Mouse (Mus musculus) thymus, postnatal 0 days (tissue): ENCODE results near the gene Nudt16. TPM values are rescaled to one million over a fixed set of nuclear protein-coding genes. Genes with fewer than 3 reads are reported as not detected.
"Not testable (repeated sequence)": the region's sequence is repeated elsewhere in the genome, so short reads cannot be mapped to it uniquely, and the experiment has no call there.

Source experiments
- DNase-seq: peaks from one replicate; pipeline ENCODE4 v3.0.0-alpha.2; 2015; ENCODE audit warnings: low spot score
- polyA plus RNA-seq: library from polyadenylated mRNA; unstranded; fragments of >200 nt; fragmentation: Nextera tagmentation; extraction: Ambion mirVana; gene quantifications from 2 replicates; pipeline ENCODE4 v1.2.1, GENCODE M21; 2015

Nudt16 gene
- 54.5 and 57.7 TPM in 2 replicates for polyA plus RNA-seq

- DNase-seq, result peak; percentile 93
Measured at GRCm38 (mm10) chr9:105131253-105132001, at the start of gene Nudt16. TSS of gene Nudt16 (minus strand) at chr9:105131824.

DNA sequence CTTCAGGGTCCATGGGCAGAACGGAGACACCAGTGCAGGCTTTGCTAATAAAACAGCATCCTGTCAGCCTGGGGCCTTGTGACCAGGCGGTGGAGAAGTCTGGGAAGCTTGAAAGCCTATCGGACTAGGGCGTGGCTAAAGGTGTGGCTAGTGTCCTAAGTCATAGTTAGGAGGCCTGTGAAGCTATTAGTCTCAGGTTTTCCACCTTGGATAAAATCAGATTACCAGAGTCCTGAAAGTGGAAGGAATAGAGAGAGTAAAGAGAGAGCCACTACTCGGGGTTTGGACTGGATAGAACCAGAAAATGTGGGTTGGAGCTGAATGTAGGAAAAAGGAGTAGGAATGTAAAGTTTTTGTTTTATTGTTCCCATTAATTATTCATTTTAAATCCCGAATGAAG, 13.4 kb upstream of the Nudt16 start, which contains the start of gene 1700080E11Rik:
Gene 1700080E11Rik, minus strand, starts transcription at position 101 of the 400 bp plus-strand sequence.
- no peak for DNase-seq

- no peak for DNase-seq
Measured at GRCm38 (mm10) chr9:105139204-105139603, 7.6 kb upstream of the Nudt16 start.

- DNase-seq, result peak; percentile 27
Measured at GRCm38 (mm10) chr9:105136404-105136803, 4.8 kb upstream of the Nudt16 start.

DNA sequence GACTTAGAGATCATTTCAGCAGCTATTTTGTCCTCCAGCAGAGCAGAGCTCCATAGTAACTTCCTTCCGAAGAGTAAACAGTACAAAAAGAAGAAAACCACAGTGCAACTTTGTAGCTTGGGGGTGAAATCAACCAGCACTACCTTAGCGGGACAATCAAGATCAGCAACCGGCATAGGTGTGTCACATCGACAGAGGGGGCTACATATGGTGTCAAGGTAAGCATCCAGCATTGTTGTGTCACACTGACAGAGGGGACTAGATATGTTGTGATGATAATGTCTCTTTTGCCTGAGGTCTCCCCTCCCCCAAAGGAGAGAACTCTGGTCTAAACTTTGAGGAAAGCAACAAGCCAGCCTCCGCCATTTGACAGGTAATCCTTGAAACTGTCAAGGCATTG, 2.9 kb upstream of the Nudt16 start:
- DNase-seq, result peak; percentile 30

DNA sequence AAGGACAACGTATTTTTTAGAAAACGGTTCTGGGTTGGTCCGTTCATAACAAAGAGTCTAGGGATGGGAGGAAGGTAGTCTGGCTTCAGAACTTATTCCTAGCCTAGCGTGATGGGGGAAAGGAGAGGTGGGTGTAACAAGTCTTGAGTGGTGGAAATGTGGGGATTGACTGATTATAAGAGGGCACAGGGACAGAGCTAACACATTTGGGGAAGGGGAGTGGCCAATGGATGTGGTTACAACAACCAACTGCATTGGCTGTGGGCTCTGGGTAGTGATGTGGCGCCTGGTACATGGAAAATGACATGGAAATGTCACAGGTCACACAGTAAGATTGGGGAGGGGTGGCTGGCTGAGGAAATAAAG, 361 bp upstream of the Nudt16 start:
- no peak for DNase-seq

GRCm38 (mm10) chr9:105130331-105130730, 1.3 kb downstream of the Nudt16 start:
- no peak for DNase-seq

DNA sequence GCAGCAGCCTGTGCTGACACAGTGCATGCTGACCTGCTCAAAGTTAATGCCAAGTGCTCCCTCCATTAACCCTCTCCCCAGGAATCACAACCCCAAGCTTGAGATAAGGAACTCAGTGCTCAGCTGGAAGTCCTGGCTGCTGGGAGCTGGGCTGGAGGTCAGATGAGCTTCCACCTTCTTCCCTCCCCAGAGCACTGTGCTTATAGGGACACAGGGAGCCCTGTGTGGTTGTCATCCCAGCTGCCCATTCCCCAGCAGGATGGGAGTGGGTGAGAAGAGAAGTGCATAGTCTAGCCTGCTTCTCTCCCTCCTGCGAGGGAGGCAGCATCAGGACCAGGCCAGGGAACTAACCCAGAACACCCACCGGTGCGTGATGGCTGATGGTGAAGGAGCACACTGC, 6.4 kb downstream of the Nudt16 start:
- not testable (repeated sequence) for DNase-seq

DNA sequence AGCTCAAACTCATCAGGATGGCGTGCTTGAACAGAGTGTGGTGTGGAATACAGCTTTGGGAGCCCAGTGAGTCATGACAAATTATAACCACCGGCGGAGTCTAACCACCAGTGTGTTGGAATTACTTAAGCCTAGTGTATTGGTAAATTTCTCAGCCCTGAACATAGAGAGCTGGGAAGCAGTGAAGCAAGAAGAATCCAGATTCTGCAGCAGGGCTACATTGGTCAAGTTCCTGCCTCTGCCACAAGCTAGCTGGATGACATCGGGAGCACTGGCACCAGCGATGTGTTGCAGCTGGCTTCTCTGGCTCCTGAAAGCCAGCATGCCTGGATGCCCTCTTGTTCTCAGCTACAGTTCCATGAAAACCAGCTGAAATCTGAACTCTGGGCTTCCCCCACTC, 27.7 kb downstream of the Nudt16 start:
- no peak for DNase-seq

GRCm38 (mm10) chr9:105101911-105102310, 29.7 kb downstream of the Nudt16 start:
- no peak for DNase-seq

DNA sequence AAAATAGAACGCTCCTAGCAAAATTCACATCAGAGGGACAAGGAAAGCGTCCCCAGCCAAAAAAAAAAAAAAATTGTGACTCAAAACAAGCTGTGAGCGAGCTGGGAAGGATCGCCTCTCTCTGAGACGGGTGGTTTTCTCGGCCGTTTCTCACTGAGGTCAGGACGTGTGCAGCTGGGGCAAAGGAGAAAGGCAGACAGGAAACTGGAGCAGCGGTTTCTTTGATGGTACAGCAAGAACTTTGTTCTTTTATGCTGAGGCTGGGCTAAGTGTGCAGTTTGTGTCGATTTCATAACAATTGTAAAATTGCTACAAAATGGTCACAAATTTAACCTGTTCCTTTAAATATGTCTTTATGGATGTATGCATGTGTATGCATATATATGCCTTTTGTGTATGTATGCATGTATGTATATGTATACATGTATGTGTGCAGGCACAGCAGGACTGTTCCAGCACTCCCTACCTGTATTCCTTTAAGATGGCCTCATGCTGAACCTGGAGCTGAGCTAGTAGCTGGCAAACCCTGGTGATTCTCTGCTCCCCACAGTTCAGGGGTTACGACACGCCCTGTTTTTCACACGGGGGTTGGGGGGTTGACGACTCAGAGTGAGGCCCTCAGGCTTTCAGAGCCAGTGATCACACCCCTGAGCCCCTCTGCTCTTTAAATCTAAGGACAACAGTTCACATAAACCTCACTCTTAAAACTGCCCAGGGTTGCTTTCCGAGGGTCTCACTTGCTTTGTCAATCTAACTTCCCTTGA, 30.6 kb downstream of the Nudt16 start:
- DNase-seq, result peak; percentile 88

- DNase-seq, result no peak
Measured at GRCm38 (mm10) chr9:105080246-105080645, 51.4 kb downstream of the Nudt16 start.

Other genes starting within 250 kb of the Nudt16 start
- 141 and 144 TPM in 2 replicates for gene Mrpl3, start 78.6 kb downstream of the Nudt16 start, polyA plus RNA-seq
- gene 1700080E11Rik, start 13.3 kb upstream of the Nudt16 start, polyA plus RNA-seq, result not detected in 2 replicates